Mouse (Mus musculus): ENCODE measurements around the gene Ptprg.

DNA sequence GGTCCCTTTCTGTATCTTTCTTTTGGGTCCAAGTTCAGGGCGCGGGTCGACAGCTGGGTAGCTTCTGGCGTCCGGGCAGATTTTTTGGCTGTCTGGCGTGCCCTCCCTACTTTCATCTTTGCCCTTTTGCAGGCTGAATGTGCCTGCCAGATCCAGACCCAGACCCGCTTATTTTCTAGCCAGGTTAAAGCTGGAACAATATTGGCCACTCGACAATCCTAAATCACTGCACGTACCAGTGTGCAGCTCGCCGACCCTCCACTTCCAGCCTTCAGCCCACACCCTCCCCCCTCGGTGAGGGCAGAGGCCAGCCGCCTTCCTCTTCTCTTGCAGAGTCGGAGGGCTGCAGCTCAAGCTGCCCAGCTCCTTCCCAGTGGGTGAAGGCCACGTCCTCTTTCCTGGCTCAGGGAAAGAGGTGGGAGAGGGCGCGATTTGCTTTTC lies 1.7 kb downstream of the Ptprg start:
- TF ChIP-seq CTCF (IDR thresholded peaks at IDR 0.05; ENCODE audit: control insufficient read depth, insufficient read depth, insufficient read length) (no peak), MYOG (IDR thresholded peaks at IDR 0.05; ENCODE audit: control insufficient read depth, extremely low read depth, insufficient read length) (no peak), MAX (IDR thresholded peaks at IDR 0.05) (no peak), USF1 (IDR thresholded peaks at IDR 0.05; ENCODE audit: low read depth) (no peak), CEBPB (IDR thresholded peaks at IDR 0.05; ENCODE audit: low read depth) (no peak)

Measured in C2C12 (cell line).